Mouse (Mus musculus) liver, embryonic 11.5 days (tissue): ENCODE results near the gene Cxadr. TPM values are rescaled to one million over a fixed set of nuclear protein-coding genes. Genes with fewer than 3 reads are reported as not detected.

ENCODE experiments used
- ATAC-seq: fragments of 200-750 bp; cut with Nextera tagmentation; replicated peaks from 2 replicates; pipeline ENCODE4 v1.8.0; 2017; ENCODE audit warnings: moderate number of reproducible peaks, mild to moderate bottlenecking, moderate TSS enrichment, moderate library complexity; ENCODE audit not compliant: low FRiP score
- DNase-seq: peaks from one replicate; pipeline ENCODE4 v3.0.0-alpha.2; 2017; ENCODE audit warnings: low spot score
- H3K27ac ChIP-seq: fragments of 300-500 bp; sonication (generic); 2 replicates; pipeline ENCODE4 v1.5.1; 2014; ENCODE audit warnings: mild to moderate bottlenecking, low read depth, low read length, control low read depth
- H3K27me3 ChIP-seq: fragments of 300-500 bp; sonication (generic); replicated peaks from 2 replicates; pipeline ENCODE4 v1.6.1; 2014; ENCODE audit warnings: low read length, mixed read lengths; ENCODE audit not compliant: control insufficient read depth, insufficient read depth
- H3K36me3 ChIP-seq: fragments of 300-500 bp; sonication (generic); 2 replicates; pipeline ENCODE4 v1.6.1; 2014; ENCODE audit warnings: mild to moderate bottlenecking, low read length, moderate library complexity, mixed read lengths; ENCODE audit not compliant: control insufficient read depth, insufficient read depth
- H3K4me1 ChIP-seq: fragments of 300-500 bp; sonication (generic); replicated peaks from 2 replicates; pipeline ENCODE4 v1.6.1; 2014; ENCODE audit warnings: low read length, mixed read lengths; ENCODE audit not compliant: control insufficient read depth, insufficient read depth
- H3K4me2 ChIP-seq: fragments of 300-500 bp; sonication (generic); 2 replicates; pipeline ENCODE4 v1.6.1; 2014; ENCODE audit warnings: mild to moderate bottlenecking, control low read depth, moderate library complexity
- H3K4me3 ChIP-seq: fragments of 300-500 bp; sonication (generic); 2 replicates; pipeline ENCODE4 v1.5.1; 2014; ENCODE audit warnings: low read depth, low read length, control low read depth
- H3K9ac ChIP-seq: fragments of 300-500 bp; sonication (generic); 2 replicates; pipeline ENCODE4 v1.6.1; 2014; ENCODE audit warnings: low read depth, low read length, control low read depth
- H3K9me3 ChIP-seq: fragments of 300-500 bp; sonication (generic); 2 replicates; pipeline ENCODE4 v1.6.1; 2016; ENCODE audit warnings: low read length, inconsistent platforms, mixed read lengths; ENCODE audit not compliant: control insufficient read depth
- WGBS: fragments of 180-500 bp; shearing (Covaris S2); extraction: QIAGEN DNeasy Blood & Tissue Kit; methylation state at CpG from one replicate; pipeline ENCODE4 v1.1.7; 2014; 5-methylcytosine and 5-hydroxymethylcytosine counted together
- polyA plus RNA-seq: library from polyadenylated mRNA; unstranded; fragments of >200 nt; fragmentation: Nextera tagmentation; extraction: Ambion mirVana; gene quantifications from 2 replicates; pipeline ENCODE4 v1.2.1, GENCODE M21; 2014

Cxadr gene
- polyA plus RNA-seq, 1 experiment from 2014 or later = 13.2 TPM

GRCm38 (mm10) chr16:78296114-78296513 is 5.2 kb upstream of the Cxadr start:
- H3K27ac ChIP-seq = no peak overlapping the region
- no peak overlapping the region for H3K4me3 ChIP-seq
- no peak overlapping the region for H3K4me2 ChIP-seq
- H3K9me3 ChIP-seq = no peaks in the 10 kb centered on the region
- no peak overlapping the region for H3K9ac ChIP-seq
- no peaks in the 10 kb centered on the region for H3K36me3 ChIP-seq
- H3K4me1 ChIP-seq = peaks cover 4% of the 10 kb centered on the region
- DNase-seq = no peak
- WGBS = 76% methylated on average over 9 of the region's 9 CpGs
- peaks cover 11% of the 10 kb centered on the region for H3K27me3 ChIP-seq
- ATAC-seq = no peak

DNA sequence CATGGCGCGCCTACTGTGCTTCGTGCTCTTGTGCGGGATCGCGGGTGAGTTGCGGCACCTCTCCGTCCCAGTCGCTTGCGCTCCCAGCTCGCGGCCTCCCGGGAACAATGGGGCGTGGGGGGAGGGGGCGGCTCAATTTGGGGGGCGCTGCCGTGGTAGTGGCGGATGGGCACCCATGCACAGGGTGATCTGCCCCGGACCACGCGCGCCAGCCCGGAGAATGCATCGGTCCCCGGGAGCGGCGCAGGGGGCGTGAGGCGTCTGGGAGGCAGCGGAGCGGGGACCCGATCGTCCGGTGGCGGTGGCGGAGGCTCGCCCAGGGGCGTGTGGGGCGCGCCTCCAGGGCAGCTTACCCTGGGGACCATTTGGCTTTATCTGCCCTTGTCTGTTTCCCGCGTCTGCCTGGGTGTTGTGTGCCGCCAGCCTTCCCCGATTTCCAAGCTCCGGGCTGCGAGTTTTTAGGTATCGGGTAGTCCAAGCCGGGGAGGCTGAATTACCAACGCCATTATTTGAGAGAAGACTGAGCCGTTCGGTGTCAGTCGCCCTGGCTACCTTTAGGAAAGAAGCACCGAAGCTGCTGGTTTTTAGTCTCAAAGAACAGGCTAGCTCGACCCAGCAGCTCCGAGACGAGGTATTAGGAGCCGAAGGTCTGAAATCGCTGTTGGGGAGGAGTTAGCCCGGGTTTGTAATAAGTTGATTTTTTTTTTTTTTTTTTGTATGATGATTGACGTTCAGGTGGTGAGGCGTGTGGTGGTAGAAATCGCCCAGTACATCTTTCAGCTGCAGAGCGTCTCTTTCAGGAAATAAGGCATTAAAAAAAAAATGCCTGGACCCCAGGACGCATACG is 765 bp downstream of the Cxadr start:
- H3K4me3 ChIP-seq = peak overlapping the region; percentile 73
- H3K27ac ChIP-seq = peak overlapping the region; percentile 32
- H3K4me1 ChIP-seq = 0 out of 2 replicates have a peak, but pooled peaks cover 3% of the 10 kb centered on the region
- WGBS = under 1% methylated on average over 56 of the region's 65 CpGs
- H3K36me3 ChIP-seq = no peaks in the 10 kb centered on the region
- peak; percentile 76 for DNase-seq
- ATAC-seq = peak; percentile 42
- peak overlapping the region; percentile 67 for H3K9ac ChIP-seq
- peaks cover 40% of the 10 kb centered on the region for H3K27me3 ChIP-seq
- H3K4me2 ChIP-seq = peak overlapping the region; percentile 92
- no peaks in the 10 kb centered on the region for H3K9me3 ChIP-seq

DNA sequence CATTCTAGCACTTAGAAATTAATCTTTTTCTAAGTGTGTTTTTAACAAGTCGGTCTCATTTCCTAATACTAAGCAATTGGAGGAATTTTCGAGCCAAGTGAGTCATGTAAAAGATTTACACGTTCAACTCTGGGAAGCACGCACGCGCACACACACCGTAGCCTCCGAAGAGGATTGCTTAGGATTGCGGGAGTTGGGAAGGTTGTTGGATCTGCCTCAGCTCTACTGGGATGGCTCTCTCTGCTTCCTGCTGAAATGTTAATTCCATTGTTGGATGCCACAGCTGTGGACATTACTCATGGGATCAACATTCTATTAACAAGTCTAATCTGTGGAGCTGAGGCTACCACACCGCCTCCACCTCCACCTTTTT is 1.4 kb downstream of the Cxadr start:
- Histone ChIP-seq H3K4me2 (peak overlapping the region; percentile 92), H3K27ac (no peak overlapping the region), H3K27me3 (peaks cover 40% of the 10 kb centered on the region), H3K9ac (0 out of 2 replicates have a peak overlapping the region, but pooled peaks have one; percentile 3), H3K4me3 (peak overlapping the region; percentile 73), H3K36me3 (no peaks in the 10 kb centered on the region), H3K9me3 (no peaks in the 10 kb centered on the region), H3K4me1 (0 out of 2 replicates have a peak, but pooled peaks cover 3% of the 10 kb centered on the region)
- DNase-seq (no peak), ATAC-seq (no peak)
- 12% methylated on average over 10 of the region's 10 CpGs for WGBS

- no peak overlapping the region for H3K27ac ChIP-seq
- ATAC-seq = no peak
- H3K27me3 ChIP-seq = peaks cover 34% of the 10 kb centered on the region
- H3K4me3 ChIP-seq = no peak overlapping the region
- H3K36me3 ChIP-seq = no peaks in the 10 kb centered on the region
- no peaks in the 10 kb centered on the region for H3K9me3 ChIP-seq
- H3K4me2 ChIP-seq = no peak overlapping the region
- 79% methylated on average over 12 of the region's 12 CpGs for WGBS
- 0 out of 2 replicates have a peak, but pooled peaks cover 3% of the 10 kb centered on the region for H3K4me1 ChIP-seq
- H3K9ac ChIP-seq = no peak overlapping the region
- no peak for DNase-seq
These were observed 4.4 kb downstream of the Cxadr start for GRCm38 (mm10) chr16:78305606-78306100.

DNA sequence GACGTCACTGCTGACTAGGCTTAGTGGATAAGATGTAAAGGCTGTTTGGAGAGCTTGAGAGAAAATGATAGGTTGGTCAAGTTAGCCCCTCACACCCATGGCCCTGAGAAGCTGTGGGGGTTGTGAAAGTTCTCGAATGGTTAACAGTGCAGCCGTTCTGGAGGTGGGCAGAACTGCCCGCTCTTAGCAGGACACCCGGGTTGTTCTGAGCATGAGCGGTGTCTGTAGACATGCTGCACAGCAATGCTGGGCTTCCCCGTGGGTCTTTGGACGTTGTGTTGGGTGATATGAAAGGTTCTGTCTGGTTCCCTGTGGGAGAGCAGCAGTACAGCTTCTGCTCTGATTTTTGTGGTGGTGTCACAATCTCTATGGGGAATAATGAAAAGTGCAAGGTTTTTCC is 5.3 kb downstream of the Cxadr start:
- WGBS = 85% methylated on average over 8 of the region's 8 CpGs
- Histone ChIP-seq H3K4me2 (no peak overlapping the region), H3K4me1 (no peaks in the 10 kb centered on the region), H3K36me3 (no peaks in the 10 kb centered on the region), H3K4me3 (no peak overlapping the region), H3K27ac (no peak overlapping the region), H3K9ac (no peak overlapping the region), H3K9me3 (no peaks in the 10 kb centered on the region), H3K27me3 (peaks cover 25% of the 10 kb centered on the region)
- ATAC-seq (no peak), DNase-seq (no peak)

- DNase-seq = no peak
These were observed 6.3 kb downstream of the Cxadr start for GRCm38 (mm10) chr16:78307476-78308192.

DNA sequence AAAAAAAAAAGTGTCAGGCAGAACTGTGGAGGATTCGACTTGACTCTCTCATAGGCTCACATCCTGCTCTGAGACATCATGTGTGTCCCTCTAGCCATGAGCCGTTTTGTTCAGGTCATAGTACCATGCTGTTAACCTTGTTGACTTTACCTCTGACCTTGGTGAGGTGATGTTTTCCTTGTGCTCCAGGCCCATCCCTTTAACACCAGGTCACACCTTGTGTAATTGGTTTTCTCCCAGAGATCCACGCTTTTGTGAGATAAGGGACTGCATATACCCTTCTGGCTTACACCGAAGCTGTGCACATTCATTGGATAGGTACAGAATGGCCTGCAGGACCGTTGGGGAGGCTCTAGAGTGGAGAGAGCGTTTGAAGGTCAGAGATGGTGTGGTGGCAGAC is 8.0 kb downstream of the Cxadr start:
- DNase-seq (no peak), ATAC-seq (peak; percentile 55; the same call in 1 of the 2 replicates)
- Histone ChIP-seq H3K4me3 (no peak overlapping the region), H3K9ac (no peak overlapping the region), H3K4me2 (no peak overlapping the region), H3K36me3 (no peaks in the 10 kb centered on the region), H3K27ac (no peak overlapping the region), H3K27me3 (0 out of 2 replicates have a peak, but pooled peaks cover 3% of the 10 kb centered on the region), H3K9me3 (no peaks in the 10 kb centered on the region), H3K4me1 (no peaks in the 10 kb centered on the region)
- 64% methylated on average over 6 of the region's 6 CpGs for WGBS

More at GRCm38 (mm10) chr16:78307476-78308192, 6.3 kb downstream of the Cxadr start:
- H3K9ac ChIP-seq = no peak overlapping the region
- H3K4me2 ChIP-seq = no peak overlapping the region
- peak overlapping the region; percentile 15; the same call in 1 of the 2 replicates for H3K27ac ChIP-seq
- H3K4me1 ChIP-seq = no peaks in the 10 kb centered on the region
- peaks cover 15% of the 10 kb centered on the region for H3K27me3 ChIP-seq
- H3K4me3 ChIP-seq = no peak overlapping the region
- peak; percentile 61 for ATAC-seq
- H3K36me3 ChIP-seq = no peaks in the 10 kb centered on the region
- H3K9me3 ChIP-seq = no peaks in the 10 kb centered on the region
- 80% methylated on average over 16 of the region's 16 CpGs for WGBS

GRCm38 (mm10) chr16:78313135-78313887 is 12.0 kb downstream of the Cxadr start:
- Histone ChIP-seq H3K4me2 (no peak overlapping the region), H3K9ac (no peak overlapping the region), H3K27me3 (no peaks in the 10 kb centered on the region), H3K4me1 (no peaks in the 10 kb centered on the region), H3K4me3 (no peak overlapping the region), H3K9me3 (no peaks in the 10 kb centered on the region), H3K36me3 (no peaks in the 10 kb centered on the region), H3K27ac (no peak overlapping the region)
- WGBS = 80% methylated on average over 16 of the region's 16 CpGs
- DNase-seq (no peak), ATAC-seq (no peak)
